Mouse (Mus musculus): ENCODE results near the gene Ndufa6. TPM values are rescaled to one million over a fixed set of nuclear protein-coding genes. Genes with fewer than 3 reads are reported as not detected.
"Not testable (repeated sequence)": the region's sequence is repeated elsewhere in the genome, so short reads cannot be mapped to it uniquely, and the experiment has no call there.

Ndufa6 gene
- total and polyA plus RNA-seq, 3 experiments = 235 to 417 TPM; not detected in 1

DNA sequence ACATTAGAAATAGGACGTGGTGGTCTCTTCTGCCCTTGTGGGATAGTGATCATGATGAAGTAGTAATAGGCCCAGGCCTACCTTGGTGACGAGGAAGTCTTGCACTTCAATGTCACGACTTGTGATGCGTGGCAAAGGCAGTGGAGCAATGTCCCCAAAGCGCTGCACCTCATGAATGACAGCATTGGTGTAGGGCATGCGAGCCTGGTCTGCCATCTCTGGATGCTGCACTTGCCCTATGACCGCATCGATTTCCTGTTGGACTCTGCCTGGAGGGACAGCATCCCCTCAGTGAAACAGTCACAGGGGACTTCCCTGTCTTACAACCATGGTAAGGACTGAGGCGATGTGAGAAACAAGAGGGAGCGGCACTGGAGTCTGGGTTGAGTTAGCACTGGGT is 35.8 kb upstream of the Ndufa6 start:
- not testable (repeated sequence) for H3K36me3 ChIP-seq (ENCODE audit: control insufficient read depth in 1 of 2, insufficient read depth in 2 of 2, low read length in 2 of 2); H3K9me3 ChIP-seq (replicated peaks; ENCODE audit: insufficient read depth, low read length); DNase-seq (ENCODE audit: low read depth, low spot score); H3K4me3 ChIP-seq (ENCODE audit: control insufficient read depth in 1 of 2, insufficient read depth in 1 of 2, low read depth in 2 of 2, low read length in 2 of 2); H3K27me3 ChIP-seq (ENCODE audit: control insufficient read depth in 1 of 2, insufficient read depth in 2 of 2, low read length in 2 of 2); H3K9ac ChIP-seq (ENCODE audit: control insufficient read depth, low read depth, low read length, poor library complexity, severe bottlenecking); H3K27ac ChIP-seq (ENCODE audit: control insufficient read depth, low read depth, low read length); H3K4me1 ChIP-seq (ENCODE audit: control insufficient read depth in 1 of 2, insufficient read depth in 2 of 2, low read length in 2 of 2); H3K79me2 ChIP-seq (ENCODE audit: control insufficient read depth, insufficient read depth, low read length, poor library complexity)

DNA sequence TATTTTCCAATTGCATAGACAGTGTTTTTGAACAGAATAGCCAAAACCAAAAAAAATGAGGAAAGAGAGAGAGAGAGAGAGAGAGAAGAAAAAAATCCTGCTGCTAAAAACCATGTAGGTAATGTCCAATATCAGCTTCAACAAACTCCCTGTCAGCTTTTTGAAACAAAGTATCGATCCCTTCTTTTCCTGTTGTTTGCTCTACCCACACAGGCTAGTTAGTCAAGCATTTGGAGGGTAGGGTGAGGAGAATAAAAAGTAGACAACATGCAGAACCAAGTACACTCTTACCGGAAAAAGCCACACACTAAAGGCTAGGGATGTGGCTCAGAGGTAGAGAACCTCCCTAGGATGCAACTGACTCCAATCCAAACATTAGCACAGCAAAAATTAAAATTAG is 31.6 kb upstream of the Ndufa6 start:
- Histone ChIP-seq H3K27ac (ENCODE audit: control insufficient read depth, low read depth, low read length) (no peak overlapping the region), H3K9ac (ENCODE audit: control insufficient read depth, low read depth, low read length, poor library complexity, severe bottlenecking) (no peak overlapping the region), H3K4me3 (ENCODE audit: control insufficient read depth in 1 of 2, insufficient read depth in 1 of 2, low read depth in 2 of 2, low read length in 2 of 2) (no peak overlapping the region), H3K4me1 (ENCODE audit: control insufficient read depth in 1 of 2, insufficient read depth in 2 of 2, low read length in 2 of 2) (no peaks in the 10 kb centered on the region), H3K36me3 (ENCODE audit: control insufficient read depth in 1 of 2, insufficient read depth in 2 of 2, low read length in 2 of 2) (no peaks in the 10 kb centered on the region), H3K79me2 (ENCODE audit: control insufficient read depth, insufficient read depth, low read length, poor library complexity) (no peaks in the 10 kb centered on the region), H3K27me3 (ENCODE audit: control insufficient read depth in 1 of 2, insufficient read depth in 2 of 2, low read length in 2 of 2) (peaks cover 4 to 24% of the 10 kb centered on the region in 2 experiments; a peak in 3 of 4 replicates), H3K9me3 (replicated peaks; ENCODE audit: insufficient read depth, low read length) (no peaks in the 10 kb centered on the region)
- no peak for TF ChIP-seq NELFE (IDR thresholded peaks at IDR 0.05; ENCODE audit: low read depth, low read length)
- no peak for TF ChIP-seq POLR2A (IDR thresholded peaks at IDR 0.05; ENCODE audit: control insufficient read depth in 1 of 2, insufficient read depth in 1 of 2, low read depth in 1 of 2, low read length in 2 of 2, poor library complexity in 1 of 2)
- TF ChIP-seq KAT2A (conservative IDR thresholded peaks at IDR 0.05; ENCODE audit: low read depth, low read length) = no peak
- TF ChIP-seq USF1 (IDR thresholded peaks at IDR 0.05; ENCODE audit: low read depth, low read length) = no peak
- no peak for TF ChIP-seq HCFC1 (IDR thresholded peaks at IDR 0.05; ENCODE audit: low read depth, low read length)
- no peak for TF ChIP-seq MAX (IDR thresholded peaks at IDR 0.05; ENCODE audit: low read length)
- no peak for TF ChIP-seq TCF12 (IDR thresholded peaks at IDR 0.05; ENCODE audit: low read depth, low read length)
- DNase-seq (ENCODE audit: low read depth, low spot score) = no peak

DNA sequence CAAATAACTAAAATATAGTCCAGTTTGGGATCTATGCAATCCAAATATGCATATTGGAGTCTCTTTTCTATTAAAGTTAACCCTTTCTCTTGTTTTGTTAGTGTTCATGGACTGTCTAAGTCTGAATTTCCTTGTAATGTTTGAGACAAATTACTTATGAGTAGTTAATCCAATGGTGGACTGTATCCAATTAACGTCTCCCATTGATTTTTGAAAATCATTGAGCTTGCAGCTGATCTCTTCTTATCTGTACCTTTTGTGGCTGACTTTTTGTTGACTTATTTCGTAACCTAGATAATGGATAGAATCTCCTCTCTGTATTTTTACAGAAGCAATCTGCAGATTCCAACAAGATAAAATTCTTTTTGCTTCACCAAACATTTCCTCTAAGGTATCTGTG is 28.3 kb upstream of the Ndufa6 start:
- no peak for TF ChIP-seq CHD2 (IDR thresholded peaks at IDR 0.05; ENCODE audit: low read length)
- no peak for TF ChIP-seq MYB (IDR thresholded peaks at IDR 0.05; ENCODE audit: low read depth, low read length)
- TF ChIP-seq TCF12 (IDR thresholded peaks at IDR 0.05; ENCODE audit: low read depth, low read length) = no peak
- no peak for TF ChIP-seq CHD1 (IDR thresholded peaks at IDR 0.05; ENCODE audit: low read depth, low read length)
- no peak for TF ChIP-seq USF2 (IDR thresholded peaks at IDR 0.05; ENCODE audit: borderline replicate concordance in 1 of 2, insufficient read depth in 1 of 2, low read depth in 1 of 2, low read length in 2 of 2)
- TF ChIP-seq SMC3 (IDR thresholded peaks at IDR 0.05; ENCODE audit: low read depth, low read length) = no peak
- TF ChIP-seq MAZ (IDR thresholded peaks at IDR 0.05; ENCODE audit: low read depth, low read length) = no peak
- no peak for TF ChIP-seq POLR2AphosphoS5 (IDR thresholded peaks at IDR 0.05; ENCODE audit: borderline replicate concordance, low read depth, low read length)
- no peak for TF ChIP-seq NELFE (IDR thresholded peaks at IDR 0.05; ENCODE audit: low read depth, low read length)
- no peak for DNase-seq (ENCODE audit: low read depth, low spot score)
- no peaks in the 10 kb centered on the region for H3K36me3 ChIP-seq (ENCODE audit: control insufficient read depth in 1 of 2, insufficient read depth in 2 of 2, low read length in 2 of 2)
- H3K9ac ChIP-seq (ENCODE audit: control insufficient read depth, low read depth, low read length, poor library complexity, severe bottlenecking) = no peak overlapping the region
- no peaks in the 10 kb centered on the region for H3K9me3 ChIP-seq (replicated peaks; ENCODE audit: insufficient read depth, low read length)
- H3K79me2 ChIP-seq (ENCODE audit: control insufficient read depth, insufficient read depth, low read length, poor library complexity) = no peaks in the 10 kb centered on the region
- no peak overlapping the region for H3K27ac ChIP-seq (ENCODE audit: control insufficient read depth, low read depth, low read length)
- no peaks in the 10 kb centered on the region for H3K4me1 ChIP-seq (ENCODE audit: control insufficient read depth in 1 of 2, insufficient read depth in 2 of 2, low read length in 2 of 2)
- peaks cover 6 to 24% of the 10 kb centered on the region in 2 experiments for H3K27me3 ChIP-seq (ENCODE audit: control insufficient read depth in 1 of 2, insufficient read depth in 2 of 2, low read length in 2 of 2)
- H3K4me3 ChIP-seq (ENCODE audit: control insufficient read depth in 1 of 2, insufficient read depth in 1 of 2, low read depth in 2 of 2, low read length in 2 of 2) = no peak overlapping the region
